Mouse (Mus musculus) spleen, postnatal 36 days (tissue): ENCODE data around the gene Gm12258.

Experiments used
- DNase-seq, 2 experiments: peaks; one replicate each; pipeline ENCODE4 v3.0.0; 2022; ENCODE audit warnings: low spot score in 2 of 2, mixed read lengths in 1 of 2

The Gm12258 gene

DNA sequence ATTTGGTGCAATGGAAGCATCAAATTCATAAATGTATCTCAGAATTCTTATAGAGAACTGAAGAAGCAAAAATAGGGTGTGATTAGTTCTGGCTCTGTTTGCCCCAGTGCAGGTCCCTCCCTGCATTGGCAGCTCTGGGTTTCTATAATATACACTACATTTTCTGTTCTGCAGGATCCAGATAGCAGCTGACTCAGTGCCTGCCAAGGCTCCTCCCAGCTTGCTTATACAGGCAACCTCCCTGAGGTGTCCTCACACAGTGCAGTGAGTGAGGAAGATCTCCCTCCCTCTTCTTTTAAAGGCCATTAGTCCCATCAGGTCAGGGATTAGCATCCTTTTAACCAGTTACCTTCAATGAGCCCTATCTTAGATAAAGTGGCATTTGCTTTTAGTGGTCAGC is 54.1 kb downstream of the Gm12258 start:
- DNase-seq: peak; percentile 41 to 69

DNA sequence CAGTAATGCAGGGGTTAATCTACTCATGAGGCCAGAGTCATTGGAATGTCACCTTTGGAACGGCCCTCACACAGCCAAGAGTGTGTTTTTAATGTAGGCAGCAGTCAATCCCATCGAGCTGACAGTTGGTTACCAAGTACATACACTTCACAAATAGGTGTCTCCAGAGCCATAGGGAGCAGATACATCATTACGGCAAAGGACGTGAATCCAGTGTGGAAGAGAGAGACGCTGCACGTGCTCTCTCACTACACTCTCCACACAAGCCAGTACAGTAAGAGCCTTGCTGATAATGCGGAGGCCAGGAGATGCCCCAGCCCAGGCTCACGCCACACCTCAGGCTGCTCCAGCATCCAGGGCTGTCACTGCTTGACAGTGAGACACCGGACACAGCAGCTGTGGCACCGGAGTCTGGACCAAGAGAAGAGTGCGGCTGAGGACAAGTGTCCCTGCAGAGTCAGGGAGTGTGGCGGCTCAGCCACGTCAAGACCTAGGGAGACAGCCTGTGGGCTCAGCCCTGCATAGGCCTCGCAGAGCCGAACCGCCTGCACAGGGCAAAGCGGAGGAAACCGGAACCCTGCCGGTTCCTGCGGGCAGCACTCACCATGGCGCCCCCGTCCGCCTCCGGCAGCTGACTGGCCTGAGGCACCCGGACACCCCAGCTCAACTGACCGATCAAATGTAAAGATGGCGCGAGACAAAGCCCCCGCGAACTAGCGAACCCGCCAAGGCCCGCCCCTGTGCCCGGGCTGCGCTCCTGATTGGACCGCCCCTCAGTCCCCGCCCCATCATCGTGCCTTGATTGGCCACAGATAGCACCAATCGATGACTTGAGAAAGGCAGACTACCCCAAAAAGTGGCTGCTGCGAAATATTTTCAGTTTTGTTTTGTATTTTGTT is 56.8 kb downstream of the Gm12258 start, which contains the start of gene Zfp39:
Gene Zfp39, minus strand, starts transcription at position 715 of the 899 bp plus-strand sequence.
- peak; percentile 95 to 96 for DNase-seq

DNA sequence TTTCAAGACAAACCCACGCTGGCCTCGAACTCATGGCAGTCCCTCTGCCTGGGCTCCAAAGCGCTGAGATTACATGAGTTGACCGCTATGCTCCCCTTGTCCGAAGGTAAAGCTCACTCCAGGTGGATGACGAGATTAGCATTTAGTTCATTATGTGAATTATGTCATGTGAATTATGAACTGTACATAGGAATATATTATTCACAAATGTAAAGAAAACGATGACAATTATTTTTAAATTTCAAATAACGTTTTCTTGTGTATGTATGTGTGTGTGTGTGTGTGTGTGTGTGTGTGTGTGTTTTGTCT is 57.4 kb downstream of the Gm12258 start:
- DNase-seq: no peak

DNA sequence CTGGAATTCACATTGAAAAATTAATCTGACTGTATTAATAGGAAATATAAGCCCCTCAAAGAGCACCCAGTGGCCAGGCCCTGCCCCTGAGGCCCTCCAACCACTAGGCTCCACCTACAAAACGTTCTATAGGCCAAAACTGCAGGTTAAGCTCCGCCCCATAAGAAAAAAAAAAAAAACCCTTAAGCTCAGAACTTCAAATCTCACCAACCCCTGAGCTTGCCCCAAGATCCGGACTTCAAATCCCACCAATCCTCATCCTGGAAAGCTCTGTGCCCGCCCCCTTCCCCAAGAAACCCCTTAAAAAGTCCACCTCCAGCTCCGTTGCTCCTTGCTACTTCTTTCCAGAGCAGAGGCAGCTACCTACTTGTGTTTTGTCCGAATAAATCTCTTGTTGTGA is 57.9 kb downstream of the Gm12258 start:
- DNase-seq: peak in 1 of 2 experiments; percentile 46
